Mouse (Mus musculus) midbrain, embryonic 11.5 days (tissue): ENCODE results near the gene Fbln1. TPM values are rescaled to one million over a fixed set of nuclear protein-coding genes. Genes with fewer than 3 reads are reported as not detected.
A peak's percentile ranks its signal among the peaks of the same experiment; 100 is the strongest.

ENCODE experiments used
- ATAC-seq: fragments of 200-750 bp; cut with Nextera tagmentation; 2 replicates; pipeline ENCODE4 v1.8.0; 2017; ENCODE audit warnings: moderate TSS enrichment, moderate library complexity; ENCODE audit not compliant: low FRiP score
- DNase-seq: peaks from one replicate; pipeline ENCODE4 v3.0.0; 2015; ENCODE audit warnings: low spot score; ENCODE audit errors: missing footprints
- H3K27ac ChIP-seq: fragments of 300-500 bp; sonication (generic); 2 replicates; pipeline ENCODE4 v1.5.1; 2014; ENCODE audit warnings: low read depth, low read length
- H3K27me3 ChIP-seq: fragments of 300-500 bp; sonication (generic); 2 replicates; pipeline ENCODE4 v1.6.1; 2014; ENCODE audit warnings: mild to moderate bottlenecking, low read length, moderate library complexity, mixed read lengths; ENCODE audit not compliant: control insufficient read depth, insufficient read depth
- H3K36me3 ChIP-seq: fragments of 300-500 bp; sonication (generic); 2 replicates; pipeline ENCODE4 v1.6.1; 2014; ENCODE audit warnings: mild to moderate bottlenecking, low read length, moderate library complexity, mixed read lengths; ENCODE audit not compliant: control insufficient read depth, insufficient read depth
- H3K4me1 ChIP-seq: fragments of 300-500 bp; sonication (generic); 2 replicates; pipeline ENCODE4 v1.6.1; 2014; ENCODE audit warnings: low read length; ENCODE audit not compliant: control insufficient read depth, insufficient read depth
- H3K4me2 ChIP-seq: fragments of 300-500 bp; sonication (generic); 2 replicates; pipeline ENCODE4 v1.6.1; 2014; ENCODE audit warnings: mild to moderate bottlenecking, moderate library complexity
- H3K4me3 ChIP-seq: fragments of 300-500 bp; sonication (generic); 2 replicates; pipeline ENCODE4 v1.5.1; 2014; ENCODE audit warnings: low read depth, low read length
- H3K9ac ChIP-seq: fragments of 300-500 bp; sonication (generic); 2 replicates; pipeline ENCODE4 v1.6.1; 2014; ENCODE audit warnings: low read length
- H3K9me3 ChIP-seq: fragments of 300-500 bp; sonication (generic); 2 replicates; pipeline ENCODE4 v1.6.1; 2016; ENCODE audit warnings: low read length; ENCODE audit not compliant: control insufficient read depth
- WGBS: fragments of 180-500 bp; shearing (Covaris S2); extraction: QIAGEN DNeasy Blood & Tissue Kit; methylation state at CpG from one replicate; pipeline ENCODE4 v1.1.7; 2014; 5-methylcytosine and 5-hydroxymethylcytosine counted together
- polyA plus RNA-seq: library from polyadenylated mRNA; unstranded; fragments of >200 nt; fragmentation: Nextera tagmentation; extraction: Ambion mirVana; gene quantifications from 2 replicates; pipeline ENCODE4 v1.2.1, GENCODE M21; 2014

The Fbln1 gene
- polyA plus RNA-seq, 1 experiment from 2014 or later: 165 TPM

DNA sequence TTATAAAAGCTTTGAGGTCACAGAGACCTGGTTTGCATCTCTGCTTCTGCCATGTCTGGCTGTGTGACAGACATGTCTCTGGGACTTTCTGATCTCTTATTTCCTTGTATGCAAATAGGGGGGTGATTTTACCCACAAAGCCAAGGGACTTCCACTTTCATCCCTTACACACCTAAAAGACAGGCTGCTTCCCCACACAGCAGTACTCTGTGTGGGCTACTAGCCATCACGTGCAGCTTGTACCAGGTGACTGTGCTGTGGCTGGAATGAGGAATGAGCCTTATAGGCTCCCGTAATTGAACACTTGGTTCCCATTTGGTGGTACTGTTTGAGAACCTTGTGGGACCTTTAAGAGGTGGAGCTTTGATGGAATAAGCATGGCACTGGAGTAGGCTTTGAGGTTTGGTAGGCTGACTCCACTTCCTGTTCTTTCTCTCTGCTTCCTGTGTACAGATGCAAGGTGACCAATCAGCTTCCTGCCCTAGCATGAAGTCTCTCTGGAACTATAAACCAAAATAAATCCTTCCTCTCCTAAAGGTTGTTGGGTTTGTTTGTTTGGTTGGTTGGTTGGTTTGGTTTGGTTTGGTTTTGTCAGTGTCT lies 101.4 kb downstream of the Fbln1 start:
- Histone ChIP-seq H3K36me3 (no peaks in the 10 kb centered on the region), H3K27ac (no peak overlapping the region), H3K4me1 (no peaks in the 10 kb centered on the region), H3K4me2 (no peak overlapping the region), H3K9ac (no peak overlapping the region), H3K9me3 (no peaks in the 10 kb centered on the region), H3K27me3 (no peaks in the 10 kb centered on the region), H3K4me3 (no peak overlapping the region)
- WGBS: 92% methylated on average over 2 of the region's 2 CpGs
- ATAC-seq: no peak
- DNase-seq: no peak

GRCm38 (mm10) chr15:85311058-85311657 lies 105.4 kb downstream of the Fbln1 start:
- Histone ChIP-seq H3K9ac (no peak overlapping the region), H3K27me3 (peaks cover 5% of the 10 kb centered on the region; the same call in 1 of the 2 replicates), H3K9me3 (no peaks in the 10 kb centered on the region), H3K27ac (no peak overlapping the region), H3K4me2 (no peak overlapping the region), H3K4me1 (no peaks in the 10 kb centered on the region), H3K4me3 (no peak overlapping the region), H3K36me3 (no peaks in the 10 kb centered on the region)
- no peak for ATAC-seq
- WGBS: 80% methylated on average over 10 of the region's 10 CpGs
- no peak for DNase-seq

GRCm38 (mm10) chr15:85315378-85316025 lies 109.8 kb downstream of the Fbln1 start:
- no peak overlapping the region for H3K4me2 ChIP-seq
- no peaks in the 10 kb centered on the region for H3K36me3 ChIP-seq
- H3K27ac ChIP-seq: no peak overlapping the region
- H3K4me3 ChIP-seq: no peak overlapping the region
- DNase-seq (peak; percentile 98), ATAC-seq (peak; percentile 65)
- WGBS: 39% methylated on average over 12 of the region's 13 CpGs
- H3K9me3 ChIP-seq: no peaks in the 10 kb centered on the region
- peaks cover 15% of the 10 kb centered on the region; the same call in 1 of the 2 replicates for H3K27me3 ChIP-seq
- H3K9ac ChIP-seq: no peak overlapping the region
- H3K4me1 ChIP-seq: no peaks in the 10 kb centered on the region

DNA sequence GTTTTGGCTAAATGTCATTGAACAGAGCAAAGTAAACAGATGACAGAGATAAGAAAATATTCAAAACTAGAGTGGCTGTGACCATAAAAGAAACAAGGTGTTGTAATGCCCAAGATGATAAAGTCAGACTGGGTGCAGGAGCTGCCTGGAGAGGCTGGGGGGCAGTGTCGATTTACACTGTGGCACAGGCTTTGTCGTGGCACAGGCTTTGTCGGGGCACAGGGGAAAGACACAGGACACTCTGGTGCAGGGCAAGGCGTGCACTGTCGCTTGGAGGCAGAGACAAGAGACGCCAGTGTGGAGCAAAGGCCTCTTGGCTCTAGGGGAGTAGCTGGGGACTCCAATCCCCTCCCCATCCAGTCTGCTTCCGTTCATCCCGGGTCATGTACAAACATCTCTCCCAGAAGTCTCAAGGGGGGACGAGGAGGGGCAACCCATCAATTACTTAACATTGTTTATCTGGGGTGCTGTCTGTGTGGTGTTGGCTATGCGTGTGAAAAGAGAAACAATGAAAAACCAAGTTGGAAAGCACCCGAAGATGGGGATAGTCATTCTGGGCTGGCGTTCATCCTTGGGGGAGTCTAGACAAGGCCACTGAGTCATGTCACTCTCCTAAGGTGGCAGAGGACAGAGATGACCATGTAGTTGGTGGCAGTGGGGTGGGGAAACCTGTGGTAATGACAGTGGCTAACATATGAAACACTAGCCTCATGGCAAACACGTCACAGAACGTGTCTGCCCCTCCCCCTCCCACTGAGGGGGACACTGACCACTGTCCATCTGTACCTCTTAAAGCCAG lies 110.8 kb downstream of the Fbln1 start:
- Histone ChIP-seq H3K9me3 (no peaks in the 10 kb centered on the region), H3K4me3 (no peak overlapping the region), H3K27ac (no peak overlapping the region), H3K36me3 (no peaks in the 10 kb centered on the region), H3K9ac (no peak overlapping the region), H3K4me2 (no peak overlapping the region), H3K27me3 (peaks cover 15% of the 10 kb centered on the region; the same call in 1 of the 2 replicates), H3K4me1 (no peaks in the 10 kb centered on the region)
- 67% methylated on average over 14 of the region's 14 CpGs for WGBS
- ATAC-seq (no peak), DNase-seq (no peak)

- H3K4me3 ChIP-seq: no peak overlapping the region
- DNase-seq (no peak), ATAC-seq (no peak)
- no peak overlapping the region for H3K27ac ChIP-seq
- H3K4me1 ChIP-seq: no peaks in the 10 kb centered on the region
- no peak overlapping the region for H3K4me2 ChIP-seq
- WGBS: 78% methylated on average over 11 of the region's 11 CpGs
- no peaks in the 10 kb centered on the region for H3K9me3 ChIP-seq
- no peak overlapping the region for H3K9ac ChIP-seq
- H3K36me3 ChIP-seq: no peaks in the 10 kb centered on the region
- peaks cover 10% of the 10 kb centered on the region; the same call in 1 of the 2 replicates for H3K27me3 ChIP-seq
Observed at GRCm38 (mm10) chr15:85319924-85320668, 114.3 kb downstream of the Fbln1 start.

- no peak overlapping the region for H3K4me3 ChIP-seq
- no peak overlapping the region for H3K9ac ChIP-seq
- no peak overlapping the region for H3K4me2 ChIP-seq
- ATAC-seq (no peak), DNase-seq (no peak)
- H3K9me3 ChIP-seq: no peaks in the 10 kb centered on the region
- 81% methylated on average over 4 of the region's 4 CpGs for WGBS
- H3K36me3 ChIP-seq: no peaks in the 10 kb centered on the region
- no peaks in the 10 kb centered on the region for H3K27me3 ChIP-seq
- no peak overlapping the region for H3K27ac ChIP-seq
- H3K4me1 ChIP-seq: no peaks in the 10 kb centered on the region
Observed at GRCm38 (mm10) chr15:85323214-85323613, 117.5 kb downstream of the Fbln1 start.

GRCm38 (mm10) chr15:85324426-85324825 lies 118.7 kb downstream of the Fbln1 start:
- no peak for ATAC-seq

GRCm38 (mm10) chr15:85327808-85328207 lies 122.1 kb downstream of the Fbln1 start:
- no peak for DNase-seq
- H3K9ac ChIP-seq: no peak overlapping the region
- no peak for ATAC-seq
- H3K36me3 ChIP-seq: no peaks in the 10 kb centered on the region
- no peaks in the 10 kb centered on the region for H3K9me3 ChIP-seq
- no peak overlapping the region for H3K4me2 ChIP-seq
- no peaks in the 10 kb centered on the region for H3K4me1 ChIP-seq
- H3K27me3 ChIP-seq: no peaks in the 10 kb centered on the region
- WGBS: 75% methylated on average over 11 of the region's 11 CpGs
- H3K4me3 ChIP-seq: no peak overlapping the region
- H3K27ac ChIP-seq: no peak overlapping the region

More at GRCm38 (mm10) chr15:85324426-85324825, 118.7 kb downstream of the Fbln1 start:
- no peaks in the 10 kb centered on the region for H3K4me1 ChIP-seq
- WGBS: 89% methylated on average over 1 of the region's 1 CpGs
- no peaks in the 10 kb centered on the region for H3K36me3 ChIP-seq
- no peak overlapping the region for H3K4me3 ChIP-seq
- no peak for DNase-seq
- H3K9ac ChIP-seq: no peak overlapping the region
- no peaks in the 10 kb centered on the region for H3K9me3 ChIP-seq
- H3K27ac ChIP-seq: no peak overlapping the region
- H3K27me3 ChIP-seq: no peaks in the 10 kb centered on the region
- H3K4me2 ChIP-seq: no peak overlapping the region
